Mouse (Mus musculus): Measurements from ENCODE around the gene 1700029I15Rik. TPM values are rescaled to one million over a fixed set of nuclear protein-coding genes. Genes with fewer than 3 reads are reported as not detected.

The 1700029I15Rik gene
- polyA plus RNA-seq (2016; fragmentation: Nextera tagmentation; extraction: Ambion mirVana), result 7.6 and 8.1 TPM in 2 replicates

DNA sequence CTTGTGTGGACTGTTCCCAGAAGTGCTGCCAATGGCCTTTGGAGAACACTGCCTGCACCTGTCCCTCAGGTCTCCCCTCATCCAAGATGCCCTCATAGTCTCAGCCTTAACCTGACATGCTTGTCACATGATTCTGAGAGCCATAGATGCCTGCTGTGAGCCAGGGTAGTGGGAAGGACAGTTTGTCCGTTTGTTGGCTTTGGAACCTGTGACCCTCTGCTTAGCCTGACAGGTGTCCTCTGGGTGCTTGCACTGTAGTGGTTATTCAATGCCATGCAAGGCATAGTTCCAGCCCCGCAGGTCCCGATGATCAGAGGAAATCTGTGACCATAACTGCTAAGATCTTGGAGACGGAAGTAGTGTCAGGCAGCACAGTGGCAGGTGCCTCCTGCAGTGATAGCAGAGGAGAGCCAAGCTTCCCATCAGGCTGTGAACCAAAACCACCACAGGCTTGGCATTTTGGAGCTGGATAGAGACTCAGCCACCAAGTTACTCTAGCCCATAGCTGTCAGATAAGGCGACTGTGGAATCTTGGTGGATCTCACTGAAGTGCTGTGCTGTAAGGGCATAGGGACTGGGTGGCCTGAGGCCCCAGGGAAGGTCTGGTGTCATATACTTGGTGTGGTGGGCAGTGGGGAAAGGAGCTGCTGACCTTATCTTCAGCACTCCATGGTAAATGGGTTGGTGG lies at the start of gene 1700029I15Rik:
TSS of gene 1700029I15Rik (plus strand) at position 638 of the 688 bp plus-strand sequence.
- Histone ChIP-seq H3K4me2 (replicated peaks) (no peak within 1 kb of the TSS), H3K27ac (no peak within 1 kb of the TSS), H3K36me3 (peaks cover 97% of the 10 kb centered on the region), H3K9me3 (replicated peaks) (no peaks in the 10 kb centered on the region), H3K4me1 (no peaks in the 10 kb centered on the region), H3K27me3 (no peaks in the 10 kb centered on the region), H3K4me3 (no peak within 1 kb of the TSS), H3K9ac (no peak within 1 kb of the TSS)
- no peak for ATAC-seq (ENCODE audit: low FRiP score)
- WGBS, result 83% methylated on average over 5 of the region's 5 CpGs

- Histone ChIP-seq H3K4me2 (replicated peaks) (no peak overlapping the region), H3K36me3 (peaks cover 46% of the 10 kb centered on the region), H3K9ac (no peak overlapping the region), H3K4me1 (no peaks in the 10 kb centered on the region), H3K27me3 (no peaks in the 10 kb centered on the region), H3K9me3 (replicated peaks) (no peaks in the 10 kb centered on the region), H3K4me3 (no peak overlapping the region), H3K27ac (no peak overlapping the region)
- ATAC-seq (ENCODE audit: low FRiP score), result no peak
Measured at GRCm38 (mm10) chr2:92342418-92342817, 39.9 kb upstream of the 1700029I15Rik start.

DNA sequence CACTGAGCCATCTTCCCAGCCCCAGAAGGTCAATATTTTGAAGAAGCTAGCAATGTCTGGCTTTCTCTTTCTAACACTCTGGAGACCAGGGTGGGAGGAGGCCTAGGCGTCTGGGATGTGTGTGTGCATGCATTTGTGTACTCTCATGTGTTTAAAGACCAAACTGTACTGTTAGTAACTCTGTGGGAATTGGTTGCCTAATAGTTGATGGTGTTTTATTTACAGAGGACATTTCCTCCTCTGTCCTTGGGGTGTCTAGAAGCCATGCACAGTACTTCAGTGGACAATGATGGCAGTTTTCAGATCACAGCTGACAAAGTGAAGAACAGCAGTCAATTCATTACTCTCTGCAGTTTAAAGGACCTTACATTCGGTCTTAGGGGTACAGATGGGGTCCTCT lies 35.1 kb upstream of the 1700029I15Rik start:
- H3K9me3 ChIP-seq (replicated peaks), result no peaks in the 10 kb centered on the region
- no peak overlapping the region for H3K4me2 ChIP-seq (replicated peaks)
- no peaks in the 10 kb centered on the region for H3K4me1 ChIP-seq
- peaks cover 68% of the 10 kb centered on the region for H3K36me3 ChIP-seq
- no peak overlapping the region for H3K9ac ChIP-seq
- H3K27me3 ChIP-seq, result no peaks in the 10 kb centered on the region
- 87% methylated on average over 2 of the region's 2 CpGs for WGBS
- H3K4me3 ChIP-seq, result no peak overlapping the region
- H3K27ac ChIP-seq, result no peak overlapping the region
- ATAC-seq (ENCODE audit: low FRiP score), result no peak

- H3K9me3 ChIP-seq (replicated peaks), result no peaks in the 10 kb centered on the region
- no peak overlapping the region for H3K4me3 ChIP-seq
- H3K4me2 ChIP-seq (replicated peaks), result no peak overlapping the region
- no peaks in the 10 kb centered on the region for H3K4me1 ChIP-seq
- no peak for ATAC-seq (ENCODE audit: low FRiP score)
- peaks cover 69% of the 10 kb centered on the region for H3K36me3 ChIP-seq
- 68% methylated on average over 6 of the region's 6 CpGs for WGBS
- no peaks in the 10 kb centered on the region for H3K27me3 ChIP-seq
- H3K9ac ChIP-seq, result no peak overlapping the region
- H3K27ac ChIP-seq, result no peak overlapping the region
Measured at GRCm38 (mm10) chr2:92349589-92350425, 32.5 kb upstream of the 1700029I15Rik start.

DNA sequence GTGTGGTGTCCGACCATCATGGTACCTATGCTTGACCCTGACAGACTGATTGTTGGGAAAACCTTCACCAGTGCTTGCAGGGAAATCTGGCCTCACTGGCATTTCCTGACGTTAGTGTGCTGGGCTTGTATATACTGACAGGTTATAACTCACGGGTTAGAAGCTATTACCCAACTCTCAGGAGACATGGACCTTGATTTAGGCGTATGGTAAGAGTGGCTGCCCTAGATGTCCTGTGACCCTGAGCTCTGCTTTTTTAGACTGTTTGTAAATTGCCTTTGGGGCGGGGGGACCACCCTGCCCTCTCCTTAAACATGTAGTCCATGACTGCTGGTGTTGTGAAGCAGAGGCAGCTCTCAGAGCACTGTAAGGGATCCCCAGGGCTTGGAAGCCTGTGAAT lies 31.7 kb upstream of the 1700029I15Rik start:
- WGBS, result 75% methylated on average over 5 of the region's 5 CpGs
- ATAC-seq (ENCODE audit: low FRiP score), result no peak
- Histone ChIP-seq H3K36me3 (peaks cover 64% of the 10 kb centered on the region), H3K27ac (no peak overlapping the region), H3K4me3 (no peak overlapping the region), H3K4me1 (no peaks in the 10 kb centered on the region), H3K4me2 (replicated peaks) (no peak overlapping the region), H3K9ac (no peak overlapping the region), H3K27me3 (no peaks in the 10 kb centered on the region), H3K9me3 (replicated peaks) (no peaks in the 10 kb centered on the region)

- no peak overlapping the region for H3K9ac ChIP-seq
- ATAC-seq (ENCODE audit: low FRiP score), result no peak
- no peaks in the 10 kb centered on the region for H3K4me1 ChIP-seq
- H3K4me2 ChIP-seq (replicated peaks), result no peak overlapping the region
- H3K27ac ChIP-seq, result no peak overlapping the region
- 26% methylated on average over 5 of the region's 5 CpGs for WGBS
- no peak overlapping the region for H3K4me3 ChIP-seq
- H3K27me3 ChIP-seq, result no peaks in the 10 kb centered on the region
- H3K36me3 ChIP-seq, result peaks cover 63% of the 10 kb centered on the region
- H3K9me3 ChIP-seq (replicated peaks), result no peaks in the 10 kb centered on the region
Measured at GRCm38 (mm10) chr2:92353402-92353801, 28.9 kb upstream of the 1700029I15Rik start.

DNA sequence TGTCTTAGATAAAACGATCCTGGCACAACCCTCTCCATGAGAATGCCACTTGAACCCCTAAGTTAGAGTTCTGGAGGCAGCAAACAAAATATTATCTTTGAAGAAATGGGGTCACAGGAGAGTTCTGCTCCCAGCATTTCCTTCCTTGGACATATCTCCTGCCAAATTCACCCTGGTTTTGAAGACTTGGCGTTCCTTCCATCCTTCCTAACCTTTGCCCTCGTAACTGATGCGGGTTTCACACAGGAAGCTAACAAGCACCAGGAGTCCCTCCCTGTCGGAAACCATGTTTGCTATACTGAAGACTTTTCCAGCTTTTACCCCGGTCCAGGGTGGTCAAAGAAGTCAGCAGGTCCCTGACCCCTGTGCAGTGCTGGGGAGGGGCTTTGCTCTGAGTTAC lies 28.1 kb upstream of the 1700029I15Rik start:
- no peak overlapping the region for H3K4me3 ChIP-seq
- no peak for ATAC-seq (ENCODE audit: low FRiP score)
- no peaks in the 10 kb centered on the region for H3K4me1 ChIP-seq
- H3K27me3 ChIP-seq, result no peaks in the 10 kb centered on the region
- no peak overlapping the region for H3K27ac ChIP-seq
- H3K9me3 ChIP-seq (replicated peaks), result no peaks in the 10 kb centered on the region
- no peak overlapping the region for H3K9ac ChIP-seq
- H3K4me2 ChIP-seq (replicated peaks), result no peak overlapping the region
- peaks cover 63% of the 10 kb centered on the region for H3K36me3 ChIP-seq
- 59% methylated on average over 6 of the region's 6 CpGs for WGBS

DNA sequence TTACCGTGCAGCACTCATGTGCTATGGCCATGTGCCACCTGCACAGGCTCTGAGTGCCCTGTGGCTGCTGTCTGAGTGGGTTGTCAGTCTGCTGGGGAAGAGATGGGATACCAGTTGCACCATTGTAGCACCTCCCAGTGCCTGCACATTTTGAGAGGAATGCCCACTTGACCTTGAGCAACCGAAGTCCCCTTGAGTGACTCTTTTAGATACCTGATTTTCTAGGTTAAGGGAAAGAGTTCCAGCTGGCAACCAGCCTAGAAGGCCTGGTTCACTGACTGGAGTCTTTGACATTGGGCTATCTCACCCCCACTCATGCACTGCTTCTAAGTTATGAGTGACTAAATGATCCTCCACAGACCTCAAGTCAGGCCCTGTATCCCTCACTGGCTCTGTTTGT lies 23.0 kb upstream of the 1700029I15Rik start:
- no peak for ATAC-seq (ENCODE audit: low FRiP score)
- Histone ChIP-seq H3K9me3 (replicated peaks) (no peaks in the 10 kb centered on the region), H3K4me1 (no peaks in the 10 kb centered on the region), H3K9ac (no peak overlapping the region), H3K27ac (no peak overlapping the region), H3K4me3 (no peak overlapping the region), H3K4me2 (replicated peaks) (no peak overlapping the region), H3K27me3 (no peaks in the 10 kb centered on the region), H3K36me3 (peaks cover 67% of the 10 kb centered on the region)
- 89% methylated on average over 2 of the region's 2 CpGs for WGBS

DNA sequence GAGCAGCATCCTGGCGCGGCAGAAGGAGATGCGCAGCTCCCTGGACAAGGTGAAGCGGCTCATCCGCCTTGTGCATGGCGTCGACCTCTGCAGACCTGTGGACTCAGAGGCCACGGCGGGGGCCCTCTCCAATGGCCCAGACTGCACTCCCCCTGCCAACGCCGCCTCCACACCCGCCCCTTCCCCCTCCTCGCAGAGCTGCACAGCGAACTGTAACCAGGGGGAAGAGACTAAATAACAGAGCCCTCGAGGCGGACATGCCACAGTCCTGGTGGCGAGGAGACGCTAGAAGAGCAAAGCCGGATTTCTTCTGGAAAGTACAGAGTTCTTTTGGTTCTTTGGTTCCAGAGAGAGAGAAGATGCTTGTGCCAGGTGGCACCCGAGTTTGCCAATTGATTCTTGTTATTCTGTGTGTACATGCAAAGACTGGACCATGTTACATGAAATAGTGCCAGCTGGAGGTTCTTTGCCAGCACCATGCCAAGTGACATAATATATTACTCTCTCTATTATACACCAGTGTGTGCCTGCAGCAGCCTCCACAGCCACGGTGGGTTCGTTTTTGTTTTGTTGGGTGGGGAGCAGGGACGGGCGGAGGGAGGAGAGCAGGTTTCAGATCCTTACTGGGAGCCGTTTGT lies 22.0 kb upstream of the 1700029I15Rik start:
- Histone ChIP-seq H3K27ac (no peak overlapping the region), H3K9ac (no peak overlapping the region), H3K4me2 (replicated peaks) (no peak overlapping the region), H3K36me3 (peaks cover 67% of the 10 kb centered on the region), H3K4me1 (no peaks in the 10 kb centered on the region), H3K4me3 (no peak overlapping the region), H3K9me3 (replicated peaks) (no peaks in the 10 kb centered on the region), H3K27me3 (no peaks in the 10 kb centered on the region)
- WGBS, result 72% methylated on average over 25 of the region's 25 CpGs
- no peak for ATAC-seq (ENCODE audit: low FRiP score)

GRCm38 (mm10) chr2:92360893-92361292 lies 21.4 kb upstream of the 1700029I15Rik start:
- 25% methylated on average over 12 of the region's 12 CpGs for WGBS
- Histone ChIP-seq H3K9me3 (replicated peaks) (no peaks in the 10 kb centered on the region), H3K4me3 (no peak overlapping the region), H3K27me3 (no peaks in the 10 kb centered on the region), H3K9ac (no peak overlapping the region), H3K4me2 (replicated peaks) (no peak overlapping the region), H3K27ac (no peak overlapping the region), H3K4me1 (no peaks in the 10 kb centered on the region), H3K36me3 (peaks cover 71% of the 10 kb centered on the region)
- ATAC-seq (ENCODE audit: low FRiP score), result peak; percentile 39; the same call in 1 of the 2 replicates

DNA sequence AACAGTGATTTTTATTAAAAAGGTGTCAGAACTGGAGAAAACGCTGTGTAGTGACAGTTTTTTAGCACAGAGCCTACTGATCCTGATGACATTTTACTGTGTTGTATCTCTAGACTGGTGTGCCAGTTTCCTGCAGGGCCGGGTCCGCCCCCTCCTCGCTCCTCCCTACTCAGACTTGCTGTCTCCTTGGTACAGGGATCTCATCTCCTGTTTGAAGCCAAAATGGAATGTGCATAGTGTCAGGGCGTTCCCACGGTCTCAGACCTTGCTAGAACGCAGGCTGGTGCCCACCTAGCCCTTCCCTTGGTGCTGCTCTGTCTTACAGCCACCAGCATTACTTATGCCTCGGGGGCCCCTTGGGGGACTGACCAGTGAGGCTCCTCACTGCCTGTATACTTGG lies 20.5 kb upstream of the 1700029I15Rik start:
- WGBS, result 85% methylated on average over 8 of the region's 8 CpGs
- no peak for ATAC-seq (ENCODE audit: low FRiP score)
- no peak overlapping the region for H3K27ac ChIP-seq
- no peak overlapping the region for H3K4me3 ChIP-seq
- no peak overlapping the region for H3K4me2 ChIP-seq (replicated peaks)
- no peaks in the 10 kb centered on the region for H3K27me3 ChIP-seq
- peaks cover 75% of the 10 kb centered on the region for H3K36me3 ChIP-seq
- no peak overlapping the region for H3K9ac ChIP-seq
- H3K4me1 ChIP-seq, result no peaks in the 10 kb centered on the region
- no peaks in the 10 kb centered on the region for H3K9me3 ChIP-seq (replicated peaks)

GRCm38 (mm10) chr2:92362571-92363228 lies 19.6 kb upstream of the 1700029I15Rik start:
- WGBS, result 90% methylated on average over 6 of the region's 6 CpGs
- H3K27me3 ChIP-seq, result no peaks in the 10 kb centered on the region
- H3K9me3 ChIP-seq (replicated peaks), result no peaks in the 10 kb centered on the region
- ATAC-seq (ENCODE audit: low FRiP score), result no peak
- H3K27ac ChIP-seq, result no peak overlapping the region
- H3K36me3 ChIP-seq, result peaks cover 67% of the 10 kb centered on the region
- H3K4me3 ChIP-seq, result no peak overlapping the region
- H3K4me1 ChIP-seq, result no peaks in the 10 kb centered on the region
- no peak overlapping the region for H3K9ac ChIP-seq
- H3K4me2 ChIP-seq (replicated peaks), result no peak overlapping the region
